Mouse (Mus musculus): ENCODE measurements around the gene Cyba. TPM values are rescaled to one million over a fixed set of nuclear protein-coding genes. Genes with fewer than 3 reads are reported as not detected.

Gene Cyba
- polyA plus RNA-seq, 1 experiment from 2014 or later = 51.4 TPM

- H3K36me3 ChIP-seq = peaks cover 15% of the 10 kb centered on the region
- no peaks in the 10 kb centered on the region for H3K27me3 ChIP-seq
- peak within 1 kb of the TSS; percentile 65 for H3K4me3 ChIP-seq
- WGBS = under 1% methylated on average over 47 of the region's 47 CpGs
- H3K27ac ChIP-seq (replicated peaks) = peak within 1 kb of the TSS; percentile 97
- peak; percentile 98 for ATAC-seq (ENCODE audit: low read depth)
- H3K9me3 ChIP-seq = no peaks in the 10 kb centered on the region
- peaks cover 34% of the 10 kb centered on the region for H3K4me1 ChIP-seq (replicated peaks)
- H3K9ac ChIP-seq = peak within 1 kb of the TSS; percentile 84
- peak within 1 kb of the TSS; percentile 90 for H3K4me2 ChIP-seq
These were observed 10.7 kb upstream of the Cyba start, which contains the start of gene Mvd for GRCm38 (mm10) chr8:122443262-122444006. Mvd (minus strand) TSS chr8:122443422.

DNA sequence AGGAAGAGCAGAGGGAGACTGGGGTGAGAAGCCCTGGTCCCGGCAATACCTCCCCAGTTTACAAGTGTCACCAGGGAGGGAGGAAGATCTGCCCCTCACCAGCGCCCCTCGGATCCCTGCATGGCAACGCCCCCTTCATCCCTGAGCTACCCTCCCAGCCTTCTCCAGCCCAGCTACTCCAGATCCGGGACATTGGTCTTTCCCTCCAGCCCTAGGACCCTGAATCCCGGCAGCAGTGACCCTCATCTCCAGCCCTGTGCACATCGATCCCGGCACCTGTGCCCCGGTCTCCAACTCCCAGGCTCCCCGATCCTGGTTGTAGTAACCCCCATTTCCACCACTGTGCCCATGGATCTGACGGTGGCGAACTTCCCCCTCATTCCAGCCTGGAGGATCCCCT lies 10.1 kb upstream of the Cyba start:
- Histone ChIP-seq H3K27ac (replicated peaks) (peak overlapping the region; percentile 88), H3K9me3 (no peaks in the 10 kb centered on the region), H3K36me3 (peaks cover 21% of the 10 kb centered on the region), H3K4me3 (peak overlapping the region; percentile 65), H3K4me1 (replicated peaks) (peaks cover 34% of the 10 kb centered on the region), H3K27me3 (no peaks in the 10 kb centered on the region), H3K9ac (peak overlapping the region; percentile 84), H3K4me2 (peak overlapping the region; percentile 90)
- ATAC-seq (ENCODE audit: low read depth) = peak; percentile 47; the same call in 1 of the 2 replicates
- WGBS = under 1% methylated on average over 12 of the region's 12 CpGs

DNA sequence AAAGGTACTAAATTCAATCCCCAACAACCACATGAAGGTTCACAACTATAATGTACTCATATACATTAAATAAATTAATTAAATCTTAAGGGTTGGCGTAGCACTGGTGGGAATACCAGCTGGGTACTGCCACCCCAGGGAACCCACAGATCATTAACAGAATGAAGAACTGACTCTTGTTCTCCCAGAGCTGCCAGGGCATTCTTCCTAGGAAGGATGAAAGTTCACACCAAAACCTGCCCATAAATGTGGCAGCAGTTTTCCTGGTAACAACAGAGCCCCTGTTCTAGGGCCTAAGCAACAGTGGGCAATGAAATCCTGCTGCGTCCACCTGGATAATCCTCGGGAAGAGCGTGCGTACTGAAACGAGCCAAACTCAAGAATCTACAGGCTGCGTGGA lies 9.6 kb upstream of the Cyba start:
- peak overlapping the region; percentile 90 for H3K4me2 ChIP-seq
- peak overlapping the region; percentile 84 for H3K9ac ChIP-seq
- no peaks in the 10 kb centered on the region for H3K9me3 ChIP-seq
- H3K4me3 ChIP-seq = peak overlapping the region; percentile 65
- WGBS = 14% methylated on average over 7 of the region's 7 CpGs
- H3K27me3 ChIP-seq = no peaks in the 10 kb centered on the region
- peaks cover 34% of the 10 kb centered on the region for H3K4me1 ChIP-seq (replicated peaks)
- no peak for ATAC-seq (ENCODE audit: low read depth)
- H3K27ac ChIP-seq (replicated peaks) = peak overlapping the region; percentile 88
- H3K36me3 ChIP-seq = peaks cover 26% of the 10 kb centered on the region

DNA sequence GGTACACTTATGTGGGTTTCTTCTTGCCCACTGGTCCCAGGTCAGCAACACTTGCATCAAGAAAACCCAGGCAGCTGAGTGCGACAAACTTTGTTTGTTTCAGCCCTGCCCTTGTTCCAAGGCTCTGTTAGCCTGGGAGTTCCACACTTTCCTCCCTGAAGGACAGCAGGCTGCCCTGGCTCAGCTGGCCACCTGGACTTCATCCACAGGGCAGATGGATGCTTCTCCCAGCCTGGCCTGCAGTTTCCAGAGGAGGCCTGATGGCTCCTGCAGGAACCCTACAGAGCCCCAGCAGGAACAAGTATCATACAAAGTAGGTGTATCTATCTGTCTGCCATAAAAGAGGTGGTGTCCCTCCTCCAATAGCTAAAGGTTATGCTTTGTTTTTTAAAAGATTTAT lies 8.6 kb upstream of the Cyba start:
- H3K4me3 ChIP-seq = no peak overlapping the region
- H3K9me3 ChIP-seq = no peaks in the 10 kb centered on the region
- no peak overlapping the region for H3K4me2 ChIP-seq
- H3K9ac ChIP-seq = no peak overlapping the region
- no peaks in the 10 kb centered on the region for H3K27me3 ChIP-seq
- H3K36me3 ChIP-seq = peaks cover 36% of the 10 kb centered on the region
- 95% methylated on average over 1 of the region's 1 CpGs for WGBS
- H3K4me1 ChIP-seq (replicated peaks) = peaks cover 33% of the 10 kb centered on the region
- no peak overlapping the region for H3K27ac ChIP-seq (replicated peaks)
- ATAC-seq (ENCODE audit: low read depth) = no peak

GRCm38 (mm10) chr8:122439336-122439735 lies 6.6 kb upstream of the Cyba start:
- no peaks in the 10 kb centered on the region for H3K9me3 ChIP-seq
- ATAC-seq (ENCODE audit: low read depth) = no peak
- H3K9ac ChIP-seq = no peak overlapping the region
- H3K27ac ChIP-seq (replicated peaks) = no peak overlapping the region
- no peak overlapping the region for H3K4me3 ChIP-seq
- peaks cover 56% of the 10 kb centered on the region for H3K36me3 ChIP-seq
- WGBS = 96% methylated on average over 16 of the region's 16 CpGs
- peaks cover 13% of the 10 kb centered on the region for H3K4me1 ChIP-seq (replicated peaks)
- no peaks in the 10 kb centered on the region for H3K27me3 ChIP-seq
- no peak overlapping the region for H3K4me2 ChIP-seq

DNA sequence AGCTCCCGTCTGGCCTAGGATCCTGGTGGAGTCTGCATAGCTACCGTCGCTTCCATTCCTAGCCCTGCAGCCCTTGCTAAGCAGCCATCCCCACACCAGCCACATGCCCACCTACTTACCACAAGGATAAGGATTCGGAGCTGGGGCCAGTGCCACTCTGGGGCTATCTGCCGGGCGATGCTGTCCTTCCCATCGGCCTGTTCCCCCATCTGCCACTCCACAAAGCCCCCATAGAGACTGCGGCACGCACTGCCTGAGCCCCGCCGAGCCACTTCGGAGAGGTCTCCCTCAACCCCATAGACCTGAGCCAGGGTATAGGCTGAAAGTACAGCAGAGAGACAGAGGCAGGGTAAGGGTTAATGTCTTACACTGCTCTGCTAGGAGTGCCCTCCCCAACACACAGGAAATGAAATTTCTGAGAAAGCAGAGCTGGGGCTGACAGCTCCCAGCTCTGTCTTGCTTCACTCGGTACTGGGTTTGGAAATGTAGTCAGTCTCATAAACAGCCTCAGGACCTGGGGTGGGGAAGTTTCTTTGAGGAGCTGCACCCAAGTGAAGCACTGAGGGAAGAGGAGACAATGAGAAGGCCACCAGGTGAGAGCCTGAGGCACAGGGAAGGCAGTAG lies 5.1 kb upstream of the Cyba start:
- no peak for ATAC-seq (ENCODE audit: low read depth)

DNA sequence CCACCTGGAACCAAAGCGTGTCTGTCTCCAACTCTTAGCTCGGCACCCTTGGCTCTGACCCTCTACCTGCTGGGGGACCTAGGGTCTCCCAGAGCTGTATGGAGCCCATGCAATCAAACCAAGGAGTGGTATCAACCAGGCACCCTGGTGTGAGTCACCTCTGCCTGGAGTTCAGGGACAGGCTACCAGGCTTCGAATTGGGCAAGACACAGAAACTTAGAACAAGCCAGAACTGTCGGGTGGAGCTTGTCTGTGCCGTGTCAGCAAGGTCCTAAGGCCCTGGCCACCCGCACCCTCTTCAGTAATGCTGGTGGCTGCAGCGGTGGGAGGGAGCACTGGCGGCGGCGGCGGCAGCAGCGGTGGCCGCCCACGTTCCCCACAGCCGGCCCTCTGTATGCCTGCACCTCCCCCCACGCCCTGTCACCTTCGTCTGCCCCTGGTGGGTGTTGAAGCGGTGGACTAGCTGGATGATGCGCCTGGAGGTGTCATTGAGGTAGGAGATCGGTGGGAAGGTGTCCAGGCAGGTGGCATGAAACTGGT lies 3.9 kb upstream of the Cyba start:
- ATAC-seq (ENCODE audit: low read depth) = no peak
- WGBS = 88% methylated on average over 20 of the region's 20 CpGs
- Histone ChIP-seq H3K4me2 (no peak overlapping the region), H3K27me3 (no peaks in the 10 kb centered on the region; the same call in 1 of the 2 replicates), H3K27ac (replicated peaks) (no peak overlapping the region), H3K4me3 (no peak overlapping the region), H3K36me3 (peaks cover 69% of the 10 kb centered on the region), H3K9me3 (no peaks in the 10 kb centered on the region), H3K9ac (no peak overlapping the region), H3K4me1 (replicated peaks) (peaks cover 17% of the 10 kb centered on the region)

More for the DNA sequence above, 5.1 kb upstream of the Cyba start:
- Histone ChIP-seq H3K27me3 (no peaks in the 10 kb centered on the region; the same call in 1 of the 2 replicates), H3K4me3 (no peak overlapping the region), H3K9ac (no peak overlapping the region), H3K36me3 (peaks cover 69% of the 10 kb centered on the region), H3K4me2 (no peak overlapping the region), H3K9me3 (no peaks in the 10 kb centered on the region), H3K4me1 (replicated peaks) (peaks cover 17% of the 10 kb centered on the region), H3K27ac (replicated peaks) (no peak overlapping the region)
- 90% methylated on average over 13 of the region's 13 CpGs for WGBS

DNA sequence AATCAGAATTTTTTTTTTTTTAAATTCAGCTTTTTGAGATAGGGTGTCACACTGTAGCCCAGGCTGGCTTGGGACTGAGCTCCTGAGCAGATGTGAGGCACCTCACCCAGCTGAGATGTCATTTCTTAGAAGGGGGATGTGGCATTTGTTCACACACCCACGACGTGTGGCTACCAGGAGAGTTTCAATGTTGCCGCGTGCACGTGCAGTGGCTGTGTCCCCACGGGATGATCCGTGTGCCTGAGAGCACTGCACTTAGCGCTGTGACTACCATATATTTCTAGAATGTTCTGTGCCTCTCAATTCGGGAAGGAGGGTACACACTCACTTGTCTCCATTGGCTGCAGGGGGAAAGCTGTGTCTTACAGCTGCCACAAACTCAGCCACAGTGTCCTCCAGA lies 3.4 kb upstream of the Cyba start:
- WGBS = 94% methylated on average over 9 of the region's 9 CpGs
- no peak overlapping the region for H3K4me2 ChIP-seq
- H3K4me1 ChIP-seq (replicated peaks) = peaks cover 19% of the 10 kb centered on the region
- peaks cover 69% of the 10 kb centered on the region for H3K36me3 ChIP-seq
- H3K9ac ChIP-seq = no peak overlapping the region
- ATAC-seq (ENCODE audit: low read depth) = no peak
- no peak overlapping the region for H3K4me3 ChIP-seq
- H3K27ac ChIP-seq (replicated peaks) = no peak overlapping the region
- no peaks in the 10 kb centered on the region; the same call in 1 of the 2 replicates for H3K27me3 ChIP-seq
- H3K9me3 ChIP-seq = no peaks in the 10 kb centered on the region

GRCm38 (mm10) chr8:122435375-122435774 lies 2.6 kb upstream of the Cyba start:
- WGBS = 93% methylated on average over 6 of the region's 6 CpGs
- no peaks in the 10 kb centered on the region; the same call in 1 of the 2 replicates for H3K27me3 ChIP-seq
- no peaks in the 10 kb centered on the region for H3K9me3 ChIP-seq
- H3K9ac ChIP-seq = no peak overlapping the region
- ATAC-seq (ENCODE audit: low read depth) = no peak
- H3K4me3 ChIP-seq = no peak overlapping the region
- H3K36me3 ChIP-seq = peaks cover 69% of the 10 kb centered on the region
- H3K27ac ChIP-seq (replicated peaks) = no peak overlapping the region
- peaks cover 19% of the 10 kb centered on the region for H3K4me1 ChIP-seq (replicated peaks)
- no peak overlapping the region for H3K4me2 ChIP-seq

- H3K27ac ChIP-seq (replicated peaks) = no peak overlapping the region
- peaks cover 19% of the 10 kb centered on the region for H3K4me1 ChIP-seq (replicated peaks)
- peak overlapping the region; percentile 63 for H3K4me2 ChIP-seq
- peaks cover 54% of the 10 kb centered on the region for H3K36me3 ChIP-seq
- peak overlapping the region; percentile 39; the same call in 1 of the 2 replicates for H3K4me3 ChIP-seq
- H3K9ac ChIP-seq = peak overlapping the region; percentile 65; the same call in 1 of the 2 replicates
- H3K9me3 ChIP-seq = no peaks in the 10 kb centered on the region
- peak; percentile 45 for ATAC-seq (ENCODE audit: low read depth)
- no peaks in the 10 kb centered on the region; the same call in 1 of the 2 replicates for H3K27me3 ChIP-seq
- WGBS = 67% methylated on average over 11 of the region's 11 CpGs
These were observed 657 bp upstream of the Cyba start for GRCm38 (mm10) chr8:122433269-122433905.

DNA sequence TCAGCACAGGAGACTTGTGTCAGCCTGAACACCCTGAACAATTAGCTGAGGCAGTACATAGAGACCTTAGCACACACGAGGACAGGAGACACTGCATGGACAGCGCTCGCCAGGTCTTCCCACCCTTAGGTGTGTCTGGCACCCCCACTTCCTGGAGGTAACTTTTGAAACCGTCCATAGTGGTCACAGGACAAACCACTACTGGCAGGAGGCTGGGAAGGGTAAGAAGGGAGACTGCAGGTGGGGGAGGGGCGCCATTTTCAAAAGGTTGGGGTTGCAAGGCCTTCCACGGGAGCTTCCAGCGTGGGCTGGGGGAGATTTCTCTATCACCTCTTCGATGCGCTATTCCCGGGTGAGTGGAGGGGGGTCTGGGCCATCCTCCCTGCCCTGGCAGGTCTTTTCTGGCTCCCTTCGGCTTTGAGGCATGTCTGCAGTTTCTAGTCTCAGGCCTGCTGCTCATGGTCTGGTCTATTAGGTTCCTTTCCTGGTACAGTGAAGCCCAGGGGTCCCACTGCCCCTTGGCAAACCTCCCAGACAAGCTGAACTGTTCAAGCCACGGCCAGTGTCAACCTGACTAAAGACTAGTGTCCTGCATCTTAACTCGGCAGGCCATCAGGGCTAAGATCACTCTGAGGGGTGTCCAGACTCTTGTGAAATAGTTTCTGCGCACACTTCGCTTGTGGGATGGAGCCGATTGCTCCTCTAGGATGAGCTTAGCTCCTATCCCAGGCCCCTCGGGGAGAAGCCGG lies 862 bp downstream of the Cyba start:
- no peak for ATAC-seq (ENCODE audit: low read depth)
- WGBS = 40% methylated on average over 18 of the region's 18 CpGs
- Histone ChIP-seq H3K4me2 (peak overlapping the region; percentile 63), H3K4me1 (replicated peaks) (peaks cover 19% of the 10 kb centered on the region), H3K4me3 (peak overlapping the region; percentile 39), H3K27ac (replicated peaks) (no peak overlapping the region), H3K9ac (peak overlapping the region; percentile 65), H3K27me3 (no peaks in the 10 kb centered on the region; the same call in 1 of the 2 replicates), H3K36me3 (peaks cover 39% of the 10 kb centered on the region), H3K9me3 (no peaks in the 10 kb centered on the region)
